Mouse (Mus musculus) heart, embryonic 16.5 days (tissue): ENCODE results near the gene AC131692.1. TPM values are rescaled to one million over a fixed set of nuclear protein-coding genes. Genes with fewer than 3 reads are reported as not detected.
A peak's percentile ranks its signal among the peaks of the same experiment; 100 is the strongest.

Source experiments
- ATAC-seq: fragments of 200-750 bp; cut with Nextera tagmentation; replicated peaks from 2 replicates; pipeline ENCODE4 v1.8.0; 2017; ENCODE audit warnings: moderate number of reproducible peaks; ENCODE audit not compliant: insufficient read depth, low FRiP score; ENCODE audit errors: extremely low read depth
- H3K27ac ChIP-seq: fragments of 300-500 bp; sonication (generic); 2 replicates; pipeline ENCODE4 v1.5.1; 2014; ENCODE audit warnings: mild to moderate bottlenecking, low read length, control low read depth, moderate library complexity
- H3K27me3 ChIP-seq: fragments of 300-500 bp; sonication (generic); 2 replicates; pipeline ENCODE4 v1.6.1; 2014; ENCODE audit warnings: low read length, mixed read lengths; ENCODE audit not compliant: control insufficient read depth, insufficient read depth
- H3K36me3 ChIP-seq: fragments of 300-500 bp; sonication (generic); 2 replicates; pipeline ENCODE4 v1.6.1; 2014; ENCODE audit not compliant: control insufficient read depth, insufficient read depth
- H3K4me1 ChIP-seq: fragments of 300-500 bp; sonication (generic); 2 replicates; pipeline ENCODE4 v1.6.1; 2014; ENCODE audit warnings: low read length, mixed read lengths; ENCODE audit not compliant: control insufficient read depth, insufficient read depth
- H3K4me2 ChIP-seq: fragments of 300-500 bp; sonication (generic); 2 replicates; pipeline ENCODE4 v1.6.1; 2014; ENCODE audit warnings: low read depth, mild to moderate bottlenecking, control low read depth, low read length
- H3K4me3 ChIP-seq: fragments of 300-500 bp; sonication (generic); 2 replicates; pipeline ENCODE4 v1.5.1; 2014; ENCODE audit warnings: mild to moderate bottlenecking, control low read depth, low read length
- H3K9ac ChIP-seq: fragments of 300-500 bp; sonication (generic); 2 replicates; pipeline ENCODE4 v1.6.1; 2014; ENCODE audit warnings: low read length, control low read depth
- H3K9me3 ChIP-seq: fragments of 300-500 bp; sonication (generic); replicated peaks from 2 replicates; pipeline ENCODE4 v1.6.1; 2016; ENCODE audit warnings: low read length; ENCODE audit not compliant: control insufficient read depth
- WGBS: fragments of 180-500 bp; shearing (Covaris S2); extraction: QIAGEN DNeasy Blood & Tissue Kit; methylation state at CpG from one replicate; pipeline ENCODE4 v1.1.7; 2014; 5-methylcytosine and 5-hydroxymethylcytosine counted together
- polyA plus RNA-seq: library from polyadenylated mRNA; unstranded; fragments of >200 nt; fragmentation: Nextera tagmentation; extraction: Ambion mirVana; gene quantifications from 2 replicates; pipeline ENCODE4 v1.2.1, GENCODE M21; 2015

The AC131692.1 gene
- polyA plus RNA-seq, 1 experiment from 2014 or later: 0.30 TPM

DNA sequence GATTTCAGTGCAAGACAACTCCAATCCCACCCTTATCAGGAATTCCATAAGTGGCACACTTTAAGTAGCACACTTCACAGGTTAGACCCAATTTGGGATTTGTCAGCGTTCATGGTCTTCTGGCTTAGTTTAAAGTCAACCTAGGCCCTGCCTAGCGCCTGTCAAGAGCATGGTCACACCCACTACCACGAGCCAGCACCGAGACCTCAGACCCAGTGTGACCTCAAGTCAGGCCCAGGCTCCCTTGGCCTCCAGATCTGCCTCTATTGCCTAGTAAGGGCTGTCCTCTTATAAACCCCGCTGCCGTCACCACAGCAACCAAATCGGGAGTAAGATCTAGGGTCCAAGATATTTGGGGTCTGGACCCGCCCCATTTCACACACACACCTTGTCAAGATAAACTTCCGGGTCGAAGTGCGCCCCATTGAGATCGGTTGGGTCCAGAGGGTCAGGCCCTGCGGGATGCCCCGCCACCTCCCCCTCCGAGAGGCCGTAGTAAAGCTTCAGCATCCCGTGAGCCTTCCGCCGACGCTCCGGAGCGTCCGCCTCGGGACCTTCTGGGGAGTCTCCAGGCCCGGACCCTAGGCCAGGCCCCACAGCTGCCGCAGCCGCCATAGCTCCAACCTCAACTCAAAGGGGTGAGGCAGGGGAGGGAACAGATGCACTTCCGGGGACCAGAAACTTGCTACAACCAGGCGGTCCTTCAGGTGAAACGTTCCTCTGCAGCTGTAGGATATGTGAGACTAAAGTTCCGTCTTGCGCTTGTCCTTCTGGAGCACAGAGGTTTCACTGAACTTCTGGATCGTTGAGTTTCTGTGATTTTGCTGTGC lies 17.4 kb upstream of the AC131692.1 start, which contains the start of gene Vps51:
TSS of gene Vps51 (minus strand) at position 668 of the 830 bp plus-strand sequence.
- H3K27ac ChIP-seq: peak within 1 kb of the TSS; percentile 78
- peak within 1 kb of the TSS; percentile 86 for H3K9ac ChIP-seq
- H3K4me1 ChIP-seq: peaks cover 7% of the 10 kb centered on the region
- no peaks in the 10 kb centered on the region for H3K9me3 ChIP-seq
- under 1% methylated on average over 33 of the region's 33 CpGs for WGBS
- ATAC-seq: peak; percentile 81
- H3K36me3 ChIP-seq: peaks cover 16% of the 10 kb centered on the region
- H3K27me3 ChIP-seq: no peaks in the 10 kb centered on the region
- H3K4me2 ChIP-seq: peak within 1 kb of the TSS; percentile 96
- H3K4me3 ChIP-seq: peak within 1 kb of the TSS; percentile 84

GRCm38 (mm10) chr19:6079983-6080480 lies 14.2 kb upstream of the AC131692.1 start, which contains the start of gene Tmem262:
TSS of gene Tmem262 (plus strand) at chr19:6080033.
- Histone ChIP-seq H3K27ac (no peak within 1 kb of the TSS), H3K4me3 (no peak within 1 kb of the TSS), H3K9ac (no peak within 1 kb of the TSS), H3K27me3 (no peaks in the 10 kb centered on the region), H3K36me3 (peaks cover 12% of the 10 kb centered on the region), H3K9me3 (no peaks in the 10 kb centered on the region), H3K4me1 (peaks cover 13% of the 10 kb centered on the region), H3K4me2 (no peak within 1 kb of the TSS)
- 87% methylated on average over 12 of the region's 12 CpGs for WGBS
- ATAC-seq: no peak

DNA sequence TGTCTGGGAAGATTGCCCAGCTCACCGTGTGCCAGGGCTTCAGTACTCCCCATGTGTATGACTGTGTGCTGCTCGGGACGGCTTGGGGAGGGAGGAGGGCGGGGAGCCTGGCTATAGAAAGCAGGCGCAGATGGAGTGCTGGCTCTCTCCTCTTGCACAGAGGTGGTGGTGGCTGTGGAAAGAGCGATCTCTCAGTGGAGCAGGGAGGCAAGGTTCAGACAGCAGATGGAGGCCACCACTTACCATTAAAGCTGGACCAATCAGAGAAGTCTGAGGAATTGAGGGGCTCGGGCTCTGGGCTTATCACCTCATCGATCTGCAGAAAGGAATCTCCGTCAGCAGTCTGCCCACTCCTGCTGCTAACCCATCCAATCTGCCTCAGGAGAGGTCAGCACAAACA lies 12.1 kb upstream of the AC131692.1 start, which contains the start of gene Gm28374:
TSS of gene Gm28374 (minus strand) at position 101 of the 400 bp plus-strand sequence.
- Histone ChIP-seq H3K4me1 (peaks cover 14% of the 10 kb centered on the region), H3K4me3 (no peak within 1 kb of the TSS), H3K4me2 (no peak within 1 kb of the TSS), H3K27me3 (no peaks in the 10 kb centered on the region), H3K36me3 (peaks cover 13% of the 10 kb centered on the region), H3K9ac (no peak within 1 kb of the TSS), H3K9me3 (no peaks in the 10 kb centered on the region), H3K27ac (no peak within 1 kb of the TSS)
- WGBS: 84% methylated on average over 9 of the region's 9 CpGs
- ATAC-seq: no peak

GRCm38 (mm10) chr19:6084478-6085248 lies 9.6 kb upstream of the AC131692.1 start, which contains the start of the genes Zfpl1 and Cdca5:
TSS of gene Zfpl1 (minus strand) at chr19:6084956.
TSS of gene Cdca5 (plus strand) at chr19:6084983.
- Histone ChIP-seq H3K9me3 (no peaks in the 10 kb centered on the region), H3K4me2 (peak within 1 kb of the TSS; percentile 91), H3K9ac (peak within 1 kb of the TSS; percentile 80), H3K27ac (peak within 1 kb of the TSS; percentile 52), H3K36me3 (peaks cover 17% of the 10 kb centered on the region), H3K4me3 (peak within 1 kb of the TSS; percentile 85), H3K27me3 (no peaks in the 10 kb centered on the region), H3K4me1 (peaks cover 14% of the 10 kb centered on the region)
- ATAC-seq: peak; percentile 89
- under 1% methylated on average over 58 of the region's 58 CpGs for WGBS

DNA sequence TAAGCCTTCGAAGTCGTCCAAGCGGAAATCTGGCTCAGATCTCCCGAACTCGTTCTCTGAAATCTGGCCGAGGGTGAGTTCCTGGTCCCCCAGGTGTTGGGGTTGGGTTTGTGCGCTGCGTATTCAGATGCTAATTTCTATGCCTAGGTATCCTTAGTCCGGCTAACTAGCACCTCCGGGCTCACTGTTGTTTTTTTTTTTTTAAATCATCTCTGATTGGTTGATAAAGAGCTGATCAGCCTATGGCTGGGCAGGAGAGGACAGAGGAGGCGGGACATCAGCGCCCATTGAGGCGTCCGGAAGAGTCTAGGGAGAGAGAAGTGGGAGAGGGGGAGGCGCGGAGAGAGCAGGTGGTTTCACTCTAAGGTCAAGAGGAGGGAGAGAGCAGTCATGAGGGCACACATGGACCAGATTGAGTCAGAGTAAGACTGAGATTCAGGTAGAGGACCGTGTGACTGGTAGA lies 8.8 kb upstream of the AC131692.1 start:
- Histone ChIP-seq H3K4me3 (peak overlapping the region; percentile 85), H3K4me2 (peak overlapping the region; percentile 91), H3K27ac (peak overlapping the region; percentile 52), H3K9ac (peak overlapping the region; percentile 78), H3K4me1 (peaks cover 14% of the 10 kb centered on the region), H3K27me3 (no peaks in the 10 kb centered on the region), H3K9me3 (no peaks in the 10 kb centered on the region), H3K36me3 (peaks cover 17% of the 10 kb centered on the region)
- 0% methylated on average over 17 of the region's 17 CpGs for WGBS
- ATAC-seq: peak; percentile 57

DNA sequence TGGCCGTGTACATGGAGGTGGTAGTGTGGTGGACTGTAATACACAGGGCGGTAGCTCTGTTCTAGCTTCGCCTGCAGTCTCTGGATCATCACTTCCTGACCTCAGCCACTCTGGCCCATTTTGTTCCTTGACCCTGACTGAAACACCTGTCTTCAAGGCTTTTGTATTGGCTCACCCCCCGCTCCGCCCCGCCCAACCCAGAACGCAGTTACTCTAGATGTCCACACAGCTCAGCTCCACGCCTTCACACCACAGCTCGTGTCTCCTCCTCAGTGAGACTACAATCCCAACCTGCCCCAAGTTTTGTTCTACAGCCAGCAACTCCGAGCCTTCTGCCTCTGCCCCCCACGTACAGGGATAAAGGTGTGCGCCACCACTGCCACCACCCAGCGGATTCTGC lies 5.4 kb upstream of the AC131692.1 start:
- no peaks in the 10 kb centered on the region for H3K9me3 ChIP-seq
- no peak overlapping the region for H3K4me3 ChIP-seq
- ATAC-seq: no peak
- H3K27ac ChIP-seq: no peak overlapping the region
- H3K4me1 ChIP-seq: peaks cover 11% of the 10 kb centered on the region
- no peak overlapping the region for H3K4me2 ChIP-seq
- 93% methylated on average over 13 of the region's 13 CpGs for WGBS
- no peak overlapping the region for H3K9ac ChIP-seq
- H3K36me3 ChIP-seq: peaks cover 14% of the 10 kb centered on the region
- no peaks in the 10 kb centered on the region for H3K27me3 ChIP-seq

- no peak overlapping the region for H3K27ac ChIP-seq
- no peaks in the 10 kb centered on the region for H3K36me3 ChIP-seq
- no peak overlapping the region for H3K9ac ChIP-seq
- ATAC-seq: no peak
- H3K27me3 ChIP-seq: no peaks in the 10 kb centered on the region
- H3K9me3 ChIP-seq: no peaks in the 10 kb centered on the region
- no peaks in the 10 kb centered on the region for H3K4me1 ChIP-seq
- no peak overlapping the region for H3K4me3 ChIP-seq
- no peak overlapping the region for H3K4me2 ChIP-seq
- 78% methylated on average over 3 of the region's 3 CpGs for WGBS
Observed at GRCm38 (mm10) chr19:6097847-6098246, 3.6 kb downstream of the AC131692.1 start.

DNA sequence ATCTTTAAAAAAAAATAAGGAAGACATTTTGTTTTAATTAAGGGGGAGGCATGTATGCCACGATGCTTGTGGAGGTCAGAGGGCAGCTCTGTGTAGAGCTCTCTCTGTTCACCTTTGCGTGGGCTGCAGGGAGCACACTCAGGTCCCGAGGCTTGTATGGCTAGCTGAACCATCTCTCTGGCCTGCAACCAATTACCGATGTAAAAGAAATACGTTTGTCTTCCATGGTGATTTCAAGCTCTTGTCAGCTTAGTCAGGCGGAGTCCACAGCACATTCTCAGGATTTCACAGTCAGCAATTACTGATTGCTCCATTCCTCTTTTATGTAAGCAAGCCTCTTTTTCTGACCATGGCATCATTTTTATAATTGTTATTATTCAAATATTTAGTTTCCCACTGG lies 7.0 kb downstream of the AC131692.1 start:
- H3K27me3 ChIP-seq: no peaks in the 10 kb centered on the region
- H3K4me2 ChIP-seq: no peak overlapping the region
- H3K9me3 ChIP-seq: no peaks in the 10 kb centered on the region
- H3K36me3 ChIP-seq: no peaks in the 10 kb centered on the region
- H3K4me3 ChIP-seq: no peak overlapping the region
- no peak for ATAC-seq
- H3K27ac ChIP-seq: no peak overlapping the region
- H3K9ac ChIP-seq: no peak overlapping the region
- H3K4me1 ChIP-seq: no peaks in the 10 kb centered on the region
- WGBS: 76% methylated on average over 6 of the region's 6 CpGs
